Mouse (Mus musculus): ENCODE measurements around the gene Tmed10.

The Tmed10 gene

DNA sequence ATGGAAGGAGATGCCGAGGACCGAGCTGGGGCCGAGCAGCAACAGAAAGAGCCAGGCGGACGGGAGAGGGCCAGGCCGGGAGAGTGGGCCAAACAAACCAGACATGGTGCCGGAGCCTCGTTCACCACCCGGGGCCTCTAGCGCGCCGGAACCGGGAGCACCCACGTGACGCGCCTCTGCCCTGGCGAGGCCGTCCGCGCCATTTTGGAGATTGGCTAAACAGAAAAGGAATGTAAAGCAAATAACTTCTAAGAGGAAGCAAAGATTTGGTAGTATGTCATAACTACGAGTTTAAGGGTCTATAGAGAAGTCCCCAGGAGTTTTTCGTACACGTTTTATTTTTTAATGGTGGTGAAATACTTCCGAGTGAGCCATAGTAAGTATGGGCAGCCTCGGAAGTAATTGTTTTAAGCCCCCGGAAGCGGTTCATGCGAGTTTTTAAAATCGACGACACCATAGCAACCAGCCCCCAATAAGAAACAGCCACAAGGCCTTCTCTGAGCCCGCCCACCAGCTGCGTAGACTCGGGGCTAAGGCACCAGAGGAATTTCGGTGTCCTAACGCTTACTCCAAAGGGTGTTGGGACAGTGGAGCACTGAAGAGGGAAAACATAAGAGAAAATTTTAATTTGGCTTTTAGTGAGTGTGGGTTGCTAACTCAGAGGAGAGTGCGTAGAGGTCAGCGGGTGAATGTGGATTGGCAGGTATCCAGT is at the start of gene Tmed10:
Tmed10 (minus strand) TSS at position 287 of the 712 bp plus-strand sequence.
- DNase-seq (ENCODE audit: low spot score in 2 of 2) = peak; percentile 82 to 86

GRCm38 (mm10) chr12:85423236-85423635 is 48.6 kb upstream of the Tmed10 start:
- DNase-seq (ENCODE audit: low spot score in 2 of 2) = no peak

GRCm38 (mm10) chr12:85422536-85422935 is 47.9 kb upstream of the Tmed10 start:
- no peak for DNase-seq (ENCODE audit: low spot score in 2 of 2)

DNA sequence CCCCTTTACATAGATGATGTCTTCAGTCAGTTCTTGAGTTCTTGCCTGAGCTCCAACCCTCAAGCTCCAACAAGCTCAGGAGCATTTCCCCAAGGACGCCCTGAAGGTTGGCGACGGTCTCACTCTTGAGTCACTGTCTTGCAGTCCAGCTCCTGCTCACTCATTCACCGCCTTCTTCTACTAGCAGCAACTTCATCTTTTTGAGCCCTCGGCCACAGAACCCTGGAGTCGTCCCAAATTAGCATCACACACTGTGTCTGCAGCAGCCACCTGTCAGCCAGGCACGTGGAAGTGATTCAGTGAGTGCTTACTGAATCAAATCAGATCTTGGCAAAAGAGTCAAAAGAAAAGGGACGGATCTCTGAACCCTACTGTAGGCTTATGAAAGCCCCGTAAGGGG is 46.3 kb upstream of the Tmed10 start:
- no peak for DNase-seq (ENCODE audit: low spot score in 2 of 2)

DNA sequence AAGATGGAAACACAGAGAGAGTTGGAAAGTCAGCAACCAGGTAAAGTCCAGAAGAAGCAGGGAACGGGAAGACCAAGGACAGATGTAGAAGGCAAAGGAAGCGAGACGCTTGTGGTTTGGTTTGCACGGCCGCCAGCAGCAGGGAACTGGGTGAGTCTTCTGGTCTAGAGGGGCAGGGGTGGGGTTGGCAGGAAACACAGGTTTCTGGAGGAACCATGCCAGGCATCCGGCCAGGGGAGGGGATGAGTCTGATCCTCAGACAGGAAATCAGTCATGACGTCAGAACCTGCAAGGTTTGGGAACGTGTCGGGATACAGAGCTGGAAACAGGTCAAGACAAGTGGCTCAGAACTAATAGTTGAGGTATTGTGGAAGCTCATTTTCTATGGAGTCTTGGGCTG is 43.2 kb upstream of the Tmed10 start:
- DNase-seq (ENCODE audit: low spot score in 2 of 2) = no peak

- DNase-seq (ENCODE audit: low spot score in 2 of 2) = no peak
These were observed 41.7 kb upstream of the Tmed10 start for GRCm38 (mm10) chr12:85416298-85416697.

DNA sequence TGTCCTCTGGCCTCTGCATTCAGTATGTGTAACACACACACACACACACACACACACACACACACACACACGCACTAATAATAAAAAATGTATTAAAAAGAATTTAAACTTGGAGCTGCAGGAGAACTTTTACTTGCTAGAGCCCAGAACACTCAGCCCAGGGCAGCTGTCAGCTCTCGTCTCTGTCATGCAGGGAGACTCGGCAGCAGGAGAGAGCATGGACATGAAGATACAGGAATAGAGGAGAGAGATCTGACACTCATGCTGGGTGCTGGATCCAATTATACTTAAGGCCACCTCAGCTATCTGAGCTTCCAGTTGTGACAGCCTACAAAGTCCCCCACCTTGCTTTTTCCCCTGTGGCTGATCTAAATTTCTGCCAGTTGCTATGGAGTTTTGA is 41.2 kb upstream of the Tmed10 start:
- no peak for DNase-seq (ENCODE audit: low spot score in 2 of 2)

- DNase-seq (ENCODE audit: low spot score in 2 of 2) = no peak
These were observed 36.5 kb upstream of the Tmed10 start for GRCm38 (mm10) chr12:85411136-85411535.

DNA sequence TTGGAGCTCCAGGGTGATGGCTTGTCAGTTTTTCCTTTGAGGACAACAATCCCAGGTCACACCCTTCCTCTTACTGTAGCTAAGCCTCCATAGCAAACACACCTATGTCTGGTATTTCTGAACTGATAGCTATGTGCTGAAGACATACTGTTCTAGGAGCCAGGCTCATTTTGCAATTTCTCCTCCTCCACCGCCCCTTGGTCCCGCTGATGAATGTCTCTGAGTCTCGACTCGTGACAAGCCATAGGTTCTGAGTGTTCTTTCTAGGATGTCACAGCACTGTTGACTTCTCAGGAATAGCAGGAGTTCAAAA is 23.3 kb upstream of the Tmed10 start:
- DNase-seq (ENCODE audit: low spot score in 2 of 2) = no peak

DNA sequence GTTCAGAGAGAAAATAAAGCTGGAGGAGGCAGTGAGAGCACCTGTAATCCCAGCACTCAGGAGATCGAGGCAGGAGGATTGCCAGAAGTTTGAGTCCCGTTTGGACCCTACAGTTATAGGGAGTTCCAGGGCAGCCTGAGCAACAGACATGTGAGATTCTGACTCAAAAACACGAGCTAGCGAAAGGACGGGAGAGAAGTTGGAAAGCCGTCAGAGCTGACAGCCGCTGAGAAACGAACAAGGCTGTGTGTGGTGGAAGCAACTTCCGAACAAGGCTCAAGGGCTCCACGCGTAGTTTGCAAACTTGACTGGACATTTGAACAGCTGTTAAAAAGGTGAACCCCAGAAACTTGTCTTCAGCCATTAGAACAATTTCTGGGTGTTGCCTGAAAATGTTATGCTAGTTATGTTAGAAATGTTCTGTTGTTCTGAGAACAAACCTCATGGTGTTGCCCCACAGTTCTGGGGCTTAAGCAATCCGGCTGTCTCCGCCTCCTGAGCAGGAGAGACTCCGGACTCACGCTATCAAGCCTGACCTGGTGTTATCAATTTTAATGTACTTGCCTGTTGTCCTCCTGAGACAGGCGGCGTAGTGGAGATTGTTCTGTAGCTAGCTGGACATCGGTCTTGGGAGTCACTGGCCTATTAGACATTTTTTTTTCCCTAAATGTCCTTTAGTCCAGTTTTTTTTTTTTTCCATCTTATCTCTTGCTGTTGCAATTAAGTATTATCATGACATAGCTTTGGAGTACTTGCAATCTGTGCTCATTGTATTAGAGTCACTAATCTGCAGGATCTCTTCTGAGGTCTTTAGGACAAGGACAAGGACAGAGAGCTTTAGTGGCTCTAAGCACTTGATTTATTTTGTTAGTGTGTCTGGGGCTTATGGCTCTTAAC is 22.7 kb upstream of the Tmed10 start:
- no peak for DNase-seq (ENCODE audit: low spot score in 2 of 2)

GRCm38 (mm10) chr12:85393981-85394380 is 19.3 kb upstream of the Tmed10 start:
- DNase-seq (ENCODE audit: low spot score in 2 of 2) = no peak

- no peak for DNase-seq (ENCODE audit: low spot score in 2 of 2)
These were observed 18.9 kb upstream of the Tmed10 start for GRCm38 (mm10) chr12:85393526-85393925.

DNA sequence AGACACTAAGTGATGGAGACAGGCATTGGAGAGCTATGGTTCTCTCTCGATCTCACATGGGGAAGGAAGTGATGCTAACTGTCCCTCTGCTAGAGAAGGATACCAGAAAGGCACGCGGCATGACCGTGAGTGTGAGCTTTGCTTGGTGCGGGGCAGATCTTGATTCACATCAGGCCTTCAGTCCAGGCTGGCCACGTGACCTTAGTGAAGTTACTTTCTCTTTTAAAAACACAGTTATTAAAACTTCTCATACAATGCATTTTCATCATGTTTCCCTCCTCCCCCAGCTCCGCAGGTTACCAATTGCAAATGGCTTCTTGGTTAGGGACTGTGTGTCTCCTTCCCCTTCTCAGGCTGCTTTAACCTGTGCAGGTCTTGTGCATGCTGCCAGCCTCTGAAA is 16.5 kb upstream of the Tmed10 start:
- DNase-seq (ENCODE audit: low spot score in 2 of 2) = no peak

- DNase-seq (ENCODE audit: low spot score in 2 of 2) = no peak
These were observed 14.8 kb upstream of the Tmed10 start for GRCm38 (mm10) chr12:85389204-85390185.

DNA sequence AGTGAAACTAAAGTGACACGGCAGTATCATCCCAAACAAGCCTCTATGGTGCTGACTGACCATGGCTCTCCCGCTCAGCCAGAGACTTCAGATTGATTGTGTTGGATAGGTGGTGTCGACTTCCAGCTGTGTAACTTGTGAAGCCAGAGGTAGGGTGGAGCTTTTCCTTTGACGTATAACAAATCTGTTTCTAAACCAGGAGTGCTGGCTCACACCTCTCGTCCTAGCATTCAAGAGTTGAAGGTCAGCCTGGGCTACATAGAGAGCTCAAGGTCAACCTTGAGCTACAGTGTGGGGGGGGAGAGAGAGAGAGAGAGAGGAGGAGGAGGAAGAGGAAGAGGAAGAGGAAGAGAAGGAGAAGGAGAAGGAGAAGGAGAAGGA is 11.3 kb upstream of the Tmed10 start:
- no peak for DNase-seq (ENCODE audit: low spot score in 2 of 2)

DNA sequence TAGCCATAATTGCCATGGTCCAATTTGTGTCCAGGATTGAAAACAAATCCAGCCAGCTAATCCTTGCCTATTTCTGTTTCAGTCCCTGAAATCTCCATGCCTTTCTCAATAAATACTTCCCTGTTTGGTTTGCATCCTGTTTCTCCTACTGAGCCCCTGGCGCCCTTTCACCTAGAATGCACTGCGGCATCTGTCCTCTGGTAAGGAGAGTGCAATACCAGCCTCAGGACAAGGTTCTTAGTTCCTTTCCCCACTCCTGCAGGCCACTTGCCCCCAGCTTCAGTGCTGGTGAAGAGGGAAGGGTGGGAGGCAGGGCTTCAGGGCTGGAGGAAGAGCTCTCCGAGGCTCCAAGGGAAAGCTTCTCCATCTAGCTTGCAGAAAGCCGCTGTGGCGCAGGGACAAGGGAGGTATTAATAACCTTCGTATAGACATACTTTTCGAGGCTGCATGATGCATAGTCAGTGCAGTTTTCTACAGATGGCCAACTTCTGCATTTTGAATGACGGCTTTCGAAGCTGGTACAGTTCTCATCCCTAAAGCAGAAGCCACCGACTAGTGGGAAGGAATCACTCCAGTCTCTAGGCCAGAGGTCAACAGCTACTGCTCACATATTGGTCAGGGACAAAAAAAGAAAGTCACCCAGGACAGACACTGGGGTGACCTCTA is 10.8 kb upstream of the Tmed10 start:
- DNase-seq (ENCODE audit: low spot score in 2 of 2) = no peak

DNA sequence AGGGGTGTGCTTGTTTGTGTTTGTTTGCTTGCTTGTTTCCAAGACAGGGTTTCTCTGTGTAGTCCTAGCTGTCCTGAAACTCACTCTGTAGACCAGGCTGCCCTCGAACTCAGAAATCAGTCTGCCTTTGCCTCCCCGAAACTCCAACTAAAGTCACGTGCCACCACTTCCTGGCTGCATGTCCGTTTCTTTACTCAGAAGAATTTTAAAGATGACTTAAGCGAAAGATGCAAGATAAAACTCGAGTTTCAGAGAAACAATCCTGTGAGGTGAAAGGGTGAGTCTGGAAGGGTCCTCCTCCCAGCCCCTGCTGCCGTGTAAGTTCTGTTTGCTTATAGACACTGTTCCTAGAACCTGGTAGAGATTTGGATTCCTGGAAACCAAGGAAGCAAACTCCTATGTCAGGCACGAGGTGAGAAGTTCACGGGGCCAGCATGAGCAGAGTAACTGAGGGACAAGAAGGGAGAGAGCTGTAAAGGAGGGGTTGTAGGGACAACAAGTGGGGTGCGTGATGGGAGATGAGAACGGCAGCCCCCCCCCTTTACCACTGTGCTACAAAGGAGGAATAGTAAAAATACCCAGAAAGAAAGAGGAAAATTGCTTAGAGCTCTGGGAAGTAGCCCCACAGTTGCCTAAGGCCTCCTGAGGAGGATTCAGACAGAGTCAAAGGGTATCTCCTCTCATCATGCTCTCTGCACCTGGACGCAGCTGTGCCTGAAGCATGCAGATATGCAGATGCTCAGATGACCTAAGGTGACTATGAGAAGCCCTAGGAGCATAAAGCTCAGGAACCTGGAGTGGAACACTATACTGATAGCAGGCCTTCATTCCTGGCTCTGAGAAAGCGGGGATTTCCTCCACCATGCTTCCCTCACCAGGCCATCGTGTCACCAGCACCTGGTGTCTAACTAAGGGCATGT is 8.4 kb upstream of the Tmed10 start:
- DNase-seq (ENCODE audit: low spot score in 2 of 2) = no peak

DNA sequence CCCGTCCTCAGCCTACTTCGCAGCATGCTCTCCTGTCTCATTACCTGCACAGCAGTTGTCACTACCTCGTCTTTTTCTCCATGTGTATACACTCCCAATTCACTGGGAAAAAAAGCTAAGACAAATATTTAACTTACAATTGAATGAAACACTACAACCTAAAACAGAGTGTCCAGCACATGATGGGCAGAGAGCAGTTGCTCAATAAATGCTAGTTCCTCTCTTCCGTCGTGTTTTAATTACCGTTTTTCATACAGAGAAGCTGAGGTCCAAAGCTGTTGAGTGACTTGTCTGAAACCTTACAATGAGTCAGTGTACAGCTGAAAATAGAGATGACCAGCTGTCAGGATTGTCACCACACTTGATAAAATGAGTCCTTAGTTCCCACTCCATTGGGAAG is 6.9 kb upstream of the Tmed10 start:
- DNase-seq (ENCODE audit: low spot score in 2 of 2) = no peak

DNA sequence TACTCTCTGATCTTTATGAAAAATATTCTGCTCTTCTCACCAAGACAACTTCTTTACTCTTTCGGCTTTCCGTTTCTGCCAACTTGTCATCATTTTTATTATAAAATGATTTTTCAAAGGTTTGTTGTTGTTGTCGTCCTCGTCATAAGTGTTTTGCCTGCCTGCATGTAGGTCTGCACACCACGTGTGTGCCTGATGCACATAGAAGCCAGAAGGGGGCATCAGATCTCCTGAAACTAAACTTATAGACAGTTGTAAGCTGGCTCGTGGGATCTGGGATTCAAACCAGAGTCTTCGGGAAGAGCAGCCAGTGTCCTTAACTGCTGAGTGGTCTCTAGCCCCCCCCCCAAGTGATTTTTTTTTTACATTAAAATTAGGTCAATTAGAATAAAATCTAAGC is 6.3 kb upstream of the Tmed10 start:
- DNase-seq (ENCODE audit: low spot score in 2 of 2) = no peak

DNA sequence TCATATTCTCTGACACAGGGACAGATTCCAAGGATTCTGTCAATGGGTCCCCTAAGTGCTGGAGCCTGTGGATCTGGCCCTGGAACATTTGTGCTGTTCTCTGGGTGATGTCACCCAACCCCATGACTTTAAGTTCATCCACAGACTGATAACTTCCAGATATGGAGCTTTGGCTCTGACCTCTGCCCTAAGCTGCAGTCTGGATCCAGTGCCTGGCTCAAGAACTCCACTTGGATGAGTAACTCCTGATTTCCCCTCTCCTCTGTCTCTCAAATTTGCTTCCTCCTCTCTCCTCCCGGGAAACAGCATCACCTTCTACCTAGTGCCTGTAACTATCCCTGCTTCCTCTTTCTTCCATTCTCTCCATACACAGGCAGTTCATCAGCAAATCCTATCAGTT is 5.7 kb upstream of the Tmed10 start:
- no peak for DNase-seq (ENCODE audit: low spot score in 2 of 2)

GRCm38 (mm10) chr12:85378271-85378670 is 3.6 kb upstream of the Tmed10 start:
- no peak for DNase-seq (ENCODE audit: low spot score in 2 of 2)

Data from frontal cortex, postnatal 14 days (tissue).